Mouse (Mus musculus): ENCODE results near the gene Mdm2.

Gene Mdm2

DNA sequence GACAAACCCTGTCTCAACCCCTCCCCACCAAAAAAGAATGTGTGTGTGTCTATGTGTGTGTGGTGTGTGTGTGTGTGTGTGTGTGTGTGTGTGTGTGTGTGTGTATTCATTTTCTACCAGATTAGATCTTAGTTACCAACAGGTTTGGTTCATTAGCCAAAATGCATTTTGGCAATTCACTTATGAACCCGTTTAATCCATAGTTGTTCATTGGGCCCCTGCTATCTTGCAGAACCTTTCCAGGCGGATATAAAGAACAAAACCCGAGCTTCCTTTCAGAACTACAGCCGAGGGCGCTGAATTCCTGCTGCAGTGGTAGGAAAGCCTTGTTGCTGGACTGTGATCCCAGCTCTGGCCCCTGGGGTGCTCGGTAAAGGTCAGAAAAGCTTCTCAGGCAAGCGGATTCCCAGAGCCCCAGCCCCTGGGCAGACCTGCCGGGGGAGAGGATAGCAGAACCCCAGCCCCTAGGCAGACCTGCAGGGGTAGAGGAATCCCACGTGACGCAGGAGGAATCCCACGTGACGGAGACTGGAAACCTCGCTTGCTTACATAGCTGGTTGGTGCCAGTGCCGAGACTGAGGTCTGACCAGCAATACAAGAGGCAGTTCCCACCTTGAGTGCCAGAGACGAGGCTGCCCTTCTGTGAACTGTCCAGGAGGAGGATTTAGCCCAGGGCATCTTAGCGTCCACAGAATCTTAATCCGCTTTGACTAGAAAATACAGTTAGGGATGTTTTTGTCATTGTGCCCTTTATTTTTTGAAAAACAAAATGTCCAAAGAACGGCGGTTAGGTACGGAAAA lies 69.0 kb downstream of the Mdm2 start:
- no peak for DNase-seq (ENCODE audit: low spot score)

DNA sequence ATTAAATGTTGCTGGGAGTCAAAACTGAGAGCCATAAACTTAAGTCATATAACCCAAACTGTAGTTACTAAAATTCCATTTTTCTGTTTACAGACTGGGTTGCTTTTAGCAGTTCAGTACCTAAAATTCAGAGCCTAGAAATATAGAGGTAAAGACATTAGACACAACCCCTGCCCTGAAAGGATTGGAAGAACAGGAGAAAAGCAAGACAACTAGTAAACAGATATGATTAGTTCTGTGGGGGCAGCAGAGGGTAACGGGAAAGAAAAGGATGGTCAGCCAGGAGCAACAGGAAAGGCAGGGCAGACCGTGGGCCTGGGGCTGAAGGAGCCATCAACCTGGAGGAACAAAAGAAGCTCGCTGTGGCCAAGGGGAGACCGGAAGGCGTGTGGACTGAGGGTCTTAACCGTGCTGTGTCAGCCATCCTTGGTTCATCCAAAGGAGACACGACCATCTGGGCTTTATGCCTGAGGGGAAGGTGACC lies 69.9 kb downstream of the Mdm2 start:
- no peak for DNase-seq (ENCODE audit: low spot score)

DNA sequence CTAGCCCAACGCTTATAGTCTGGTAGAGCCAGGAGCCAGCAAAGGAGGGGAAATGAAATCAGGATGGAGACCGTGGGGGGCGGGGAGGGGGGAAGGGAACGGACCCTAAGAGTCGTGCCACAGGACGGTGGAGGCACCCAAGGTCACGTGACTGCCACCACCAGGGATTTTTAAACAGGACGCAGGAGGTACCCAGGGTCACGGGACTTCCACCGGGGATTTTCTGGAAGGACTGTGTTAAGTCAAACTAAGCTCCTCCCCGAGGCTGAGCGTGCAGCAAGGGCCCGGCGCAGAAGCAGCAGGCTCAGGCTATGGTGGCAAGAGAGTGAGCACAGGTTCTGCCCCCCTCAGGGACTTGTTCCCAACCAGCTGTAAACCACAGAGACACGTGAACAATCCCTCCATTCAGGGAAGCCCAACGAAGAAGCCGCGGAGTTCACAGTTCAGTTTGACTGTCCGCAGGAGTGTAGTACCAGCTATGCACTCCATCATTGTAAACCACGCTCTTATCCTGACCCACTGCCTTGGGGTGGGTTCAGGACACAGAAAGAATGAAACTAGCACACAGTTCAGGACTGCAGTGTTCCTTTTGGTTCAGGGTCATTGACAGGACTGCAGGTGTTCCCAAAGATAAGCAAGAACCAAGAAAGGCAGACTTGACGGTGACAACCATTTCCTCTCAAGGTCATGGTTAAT lies 70.5 kb downstream of the Mdm2 start:
- DNase-seq (ENCODE audit: low spot score), result no peak

DNA sequence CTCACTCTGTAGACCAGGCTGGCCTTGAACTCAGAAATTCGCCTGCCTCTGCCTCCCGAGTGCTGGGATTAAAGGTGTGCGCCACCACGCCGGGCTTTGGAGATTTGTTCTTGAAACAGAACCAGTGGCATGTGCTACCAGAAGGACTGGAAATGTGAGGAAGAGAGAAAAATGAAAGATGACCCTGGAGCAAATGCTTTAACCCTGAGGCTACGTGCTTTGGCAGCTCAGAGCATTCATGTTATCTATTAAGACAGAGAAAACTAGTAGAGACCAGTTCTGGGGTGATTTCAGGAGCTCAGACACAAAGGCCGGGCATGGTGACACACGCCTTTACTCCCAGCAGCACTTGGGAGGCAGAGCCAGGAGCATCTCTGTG lies 71.3 kb downstream of the Mdm2 start:
- DNase-seq (ENCODE audit: low spot score), result no peak
